Mouse (Mus musculus): ENCODE measurements at regions not wholly inside any gene's neighbourhood (a gene's known extent, or its start where the extent isn't known, plus 50 kb on each side); places are given as distances from the start of the nearest gene placed in this dataset.
"Not testable (repeated sequence)": the region's sequence is repeated elsewhere in the genome, so short reads cannot be mapped to it uniquely, and the experiment has no call there.

DNA sequence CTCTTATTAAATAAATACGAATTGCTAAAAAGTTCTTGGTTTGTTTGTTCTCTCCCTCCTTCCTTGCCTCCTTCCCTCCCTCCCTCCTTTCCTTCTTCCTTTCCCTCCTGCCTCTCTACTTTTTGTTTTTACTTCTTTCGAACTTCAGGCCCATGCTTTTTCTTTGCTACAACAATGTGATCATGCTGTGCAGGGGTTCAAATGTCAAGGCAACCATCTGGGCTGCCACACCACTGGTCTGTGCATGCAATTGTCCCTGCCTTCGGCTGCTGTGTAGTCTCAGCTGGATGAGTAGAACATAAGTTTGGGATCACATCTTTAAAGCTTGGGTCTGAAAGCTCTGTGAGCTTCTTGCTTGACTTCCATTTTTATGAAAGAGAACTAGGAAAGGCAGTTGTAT, 189.1 kb upstream of the P2ry1 start:
- WGBS, result 40% methylated on average over 3 of the region's 3 CpGs
- Histone ChIP-seq H3K27ac (no peak overlapping the region), H3K9me3 (replicated peaks) (no peaks in the 10 kb centered on the region), H3K36me3 (ENCODE audit: poor library complexity, severe bottlenecking) (no peaks in the 10 kb centered on the region), H3K4me2 (no peak overlapping the region), H3K9ac (no peak overlapping the region), H3K4me3 (no peak overlapping the region), H3K27me3 (no peaks in the 10 kb centered on the region), H3K4me1 (no peaks in the 10 kb centered on the region)
- ATAC-seq, result no peak

DNA sequence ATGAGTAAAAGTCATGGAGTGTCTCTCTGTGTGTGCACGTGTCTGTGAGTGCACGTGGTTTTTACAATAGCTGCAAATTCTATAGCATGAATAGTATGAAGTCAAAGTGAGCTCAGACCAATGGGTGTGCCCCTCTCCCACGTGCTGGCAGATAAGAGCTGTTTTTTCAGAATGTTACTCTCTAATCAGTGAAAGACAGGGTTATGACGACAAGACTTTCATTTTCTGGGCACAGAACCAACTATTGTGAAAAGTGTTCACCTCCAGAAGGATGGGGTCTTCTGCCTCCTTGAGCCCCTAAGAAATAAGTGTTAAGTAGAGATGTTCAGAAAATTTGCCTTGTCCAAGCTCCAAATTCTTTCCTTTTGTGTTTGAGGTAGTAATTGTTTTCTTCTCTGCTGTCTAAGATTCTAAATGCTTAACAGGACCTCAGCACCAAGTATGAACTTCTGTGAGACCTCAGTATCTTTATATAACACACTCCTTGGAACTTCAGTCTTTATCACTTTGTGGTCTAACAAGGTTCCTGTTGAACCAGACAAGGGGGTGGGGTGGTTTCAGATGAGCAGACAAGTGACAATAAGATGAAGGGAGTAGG, 182.8 kb upstream of the P2ry1 start:
- H3K27ac ChIP-seq, result no peak overlapping the region
- no peak overlapping the region for H3K9ac ChIP-seq
- 75% methylated on average over 4 of the region's 4 CpGs for WGBS
- no peaks in the 10 kb centered on the region for H3K9me3 ChIP-seq (replicated peaks)
- ATAC-seq, result no peak
- no peaks in the 10 kb centered on the region for H3K27me3 ChIP-seq
- H3K4me1 ChIP-seq, result no peaks in the 10 kb centered on the region
- H3K4me3 ChIP-seq, result no peak overlapping the region
- no peak overlapping the region for H3K4me2 ChIP-seq
- H3K36me3 ChIP-seq (ENCODE audit: poor library complexity, severe bottlenecking), result no peaks in the 10 kb centered on the region

DNA sequence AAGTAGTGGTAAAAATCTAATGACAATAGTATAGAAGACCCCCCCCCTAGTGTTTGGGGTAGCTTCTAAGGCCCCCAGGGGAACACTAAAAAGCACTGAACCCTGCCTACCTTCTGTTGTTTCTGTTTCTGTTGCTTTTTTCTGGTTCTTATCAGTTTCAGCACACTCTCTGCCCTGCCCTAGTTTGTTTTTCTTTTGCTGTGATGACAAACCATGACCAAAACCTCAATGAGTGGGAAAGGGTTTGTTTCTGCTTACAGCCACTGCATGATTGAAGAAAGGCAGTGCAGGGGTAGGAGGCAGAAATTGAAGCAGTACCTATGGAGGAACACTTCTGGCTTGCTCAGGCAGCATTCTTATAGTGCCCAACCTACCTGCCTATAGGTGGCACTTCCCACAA, 181.1 kb upstream of the P2ry1 start:
- Histone ChIP-seq H3K9ac (no peak overlapping the region), H3K4me2 (no peak overlapping the region), H3K36me3 (ENCODE audit: poor library complexity, severe bottlenecking) (no peaks in the 10 kb centered on the region), H3K27ac (no peak overlapping the region), H3K4me1 (no peaks in the 10 kb centered on the region), H3K27me3 (no peaks in the 10 kb centered on the region), H3K9me3 (replicated peaks) (no peaks in the 10 kb centered on the region), H3K4me3 (no peak overlapping the region)
- ATAC-seq, result no peak

DNA sequence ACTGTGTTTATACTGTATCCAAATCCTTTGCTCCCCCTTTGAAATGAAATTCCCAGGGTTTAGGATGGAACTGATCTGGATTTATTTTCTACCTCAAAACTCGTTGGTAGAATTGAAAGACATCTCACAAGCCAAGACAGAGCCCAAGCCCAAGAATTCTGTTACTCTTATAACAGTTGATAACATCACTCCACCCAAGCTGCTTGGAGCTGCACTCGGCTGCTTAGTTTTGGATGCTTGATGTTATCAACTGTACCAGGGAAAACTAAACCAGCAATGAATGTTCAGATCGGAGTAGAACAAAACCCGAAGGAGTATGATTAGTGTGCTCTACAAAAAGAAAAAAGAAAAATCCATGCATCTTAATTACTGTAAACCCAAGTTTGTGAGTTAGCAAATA, 175.8 kb upstream of the P2ry1 start:
- ATAC-seq, result no peak
- no peak overlapping the region for H3K9ac ChIP-seq
- H3K4me2 ChIP-seq, result no peak overlapping the region
- H3K27me3 ChIP-seq, result no peaks in the 10 kb centered on the region
- WGBS, result 85% methylated on average over 4 of the region's 4 CpGs
- no peak overlapping the region for H3K4me3 ChIP-seq
- H3K36me3 ChIP-seq (ENCODE audit: poor library complexity, severe bottlenecking), result no peaks in the 10 kb centered on the region
- H3K9me3 ChIP-seq (replicated peaks), result no peaks in the 10 kb centered on the region
- no peaks in the 10 kb centered on the region for H3K4me1 ChIP-seq
- no peak overlapping the region for H3K27ac ChIP-seq

DNA sequence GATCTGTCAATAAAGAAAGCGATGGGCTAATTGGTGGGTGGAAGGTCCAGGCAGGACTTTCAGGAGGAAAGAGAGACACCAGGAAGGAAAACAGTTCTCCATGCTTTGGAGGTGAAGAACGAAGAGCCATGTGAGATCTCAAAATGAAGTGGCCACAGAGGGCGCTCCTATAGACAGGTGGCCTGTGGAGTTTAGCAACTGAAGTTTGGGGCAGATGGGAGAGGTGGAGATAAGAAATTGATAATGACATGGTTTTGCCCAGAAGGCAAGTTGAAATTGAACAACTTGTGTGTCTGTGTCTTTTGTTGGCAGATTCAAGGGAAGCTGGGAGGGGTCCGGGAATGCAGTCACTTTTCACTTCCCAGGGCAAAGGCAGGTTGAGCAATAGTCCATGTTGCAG, 170.2 kb upstream of the P2ry1 start:
- Histone ChIP-seq H3K9me3 (replicated peaks) (no peaks in the 10 kb centered on the region), H3K27ac (no peak overlapping the region), H3K9ac (no peak overlapping the region), H3K4me1 (no peaks in the 10 kb centered on the region), H3K4me2 (no peak overlapping the region), H3K4me3 (no peak overlapping the region), H3K36me3 (ENCODE audit: poor library complexity, severe bottlenecking) (no peaks in the 10 kb centered on the region), H3K27me3 (no peaks in the 10 kb centered on the region)
- ATAC-seq, result no peak
- WGBS, result 89% methylated on average over 4 of the region's 4 CpGs

DNA sequence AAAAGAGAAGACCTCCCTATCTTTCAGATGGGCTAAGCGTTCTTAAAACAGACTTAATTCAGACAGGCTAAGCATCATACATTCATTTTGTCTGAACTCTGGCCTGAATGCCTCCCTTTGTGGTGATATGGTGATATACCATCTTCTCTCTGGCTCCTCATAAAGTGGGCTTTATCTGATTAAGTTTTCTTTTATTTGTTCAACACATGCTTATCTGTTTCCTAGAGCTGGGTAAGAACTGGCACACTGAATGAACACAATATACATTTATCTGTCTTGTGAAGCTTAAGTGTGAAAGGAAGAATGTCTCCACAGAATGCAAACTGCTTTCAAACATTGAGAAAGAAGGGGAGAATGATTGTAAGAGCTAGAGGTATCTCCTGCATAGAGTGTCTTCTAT, 160.7 kb upstream of the P2ry1 start:
- Histone ChIP-seq H3K4me1 (no peaks in the 10 kb centered on the region), H3K27ac (no peak overlapping the region), H3K36me3 (ENCODE audit: poor library complexity, severe bottlenecking) (no peaks in the 10 kb centered on the region), H3K9me3 (replicated peaks) (no peaks in the 10 kb centered on the region), H3K9ac (no peak overlapping the region), H3K4me3 (no peak overlapping the region), H3K27me3 (no peaks in the 10 kb centered on the region), H3K4me2 (no peak overlapping the region)
- ATAC-seq, result no peak
- WGBS, result 91% methylated on average over 1 of the region's 1 CpGs

DNA sequence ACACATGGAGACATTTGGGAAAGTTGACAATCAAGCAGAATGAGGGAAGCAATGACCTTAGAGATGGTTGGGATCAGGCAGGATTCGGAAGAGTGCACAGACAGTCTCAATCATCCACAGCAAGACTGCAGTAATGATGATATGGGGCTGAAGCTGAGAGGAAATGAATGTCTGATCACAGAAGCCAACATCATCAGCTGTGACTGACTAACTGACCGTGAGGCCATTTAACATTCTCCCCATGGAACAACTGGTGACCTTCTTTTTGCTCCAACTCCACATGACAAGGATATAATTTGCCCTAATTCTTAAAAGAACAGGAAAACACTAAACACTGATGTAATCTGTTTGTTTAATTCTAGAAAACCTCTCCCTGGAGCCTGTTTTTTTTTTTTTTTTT, 157.3 kb upstream of the P2ry1 start:
- H3K27ac ChIP-seq, result no peak overlapping the region
- no peaks in the 10 kb centered on the region for H3K9me3 ChIP-seq (replicated peaks)
- H3K4me3 ChIP-seq, result no peak overlapping the region
- 80% methylated on average over 2 of the region's 2 CpGs for WGBS
- H3K9ac ChIP-seq, result no peak overlapping the region
- no peak overlapping the region for H3K4me2 ChIP-seq
- H3K27me3 ChIP-seq, result no peaks in the 10 kb centered on the region
- no peaks in the 10 kb centered on the region for H3K36me3 ChIP-seq (ENCODE audit: poor library complexity, severe bottlenecking)
- no peak for ATAC-seq
- H3K4me1 ChIP-seq, result no peaks in the 10 kb centered on the region

DNA sequence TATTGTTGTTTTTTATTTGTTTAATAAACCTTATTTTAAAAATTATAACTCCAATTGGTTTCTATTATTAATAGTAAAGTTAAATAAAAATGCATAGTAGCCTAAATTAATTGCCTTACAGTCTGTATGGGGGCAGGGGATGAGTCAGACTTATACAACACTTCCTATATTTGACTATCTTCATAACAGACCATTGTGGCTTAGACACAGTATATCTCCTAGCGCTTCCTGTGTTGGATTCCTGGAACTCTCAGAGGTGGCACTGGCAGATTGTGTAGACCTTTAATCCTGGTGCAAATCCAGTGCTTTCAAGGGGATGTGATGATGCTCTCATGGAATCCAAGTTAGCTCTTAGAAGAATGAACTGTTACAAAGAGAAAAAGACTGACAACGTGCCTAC, 154.2 kb upstream of the P2ry1 start:
- Histone ChIP-seq H3K4me3 (no peak overlapping the region), H3K27me3 (no peaks in the 10 kb centered on the region), H3K9me3 (replicated peaks) (no peaks in the 10 kb centered on the region), H3K27ac (no peak overlapping the region), H3K4me1 (no peaks in the 10 kb centered on the region), H3K9ac (no peak overlapping the region), H3K36me3 (ENCODE audit: poor library complexity, severe bottlenecking) (no peaks in the 10 kb centered on the region), H3K4me2 (no peak overlapping the region)
- no peak for ATAC-seq
- 94% methylated on average over 2 of the region's 2 CpGs for WGBS

DNA sequence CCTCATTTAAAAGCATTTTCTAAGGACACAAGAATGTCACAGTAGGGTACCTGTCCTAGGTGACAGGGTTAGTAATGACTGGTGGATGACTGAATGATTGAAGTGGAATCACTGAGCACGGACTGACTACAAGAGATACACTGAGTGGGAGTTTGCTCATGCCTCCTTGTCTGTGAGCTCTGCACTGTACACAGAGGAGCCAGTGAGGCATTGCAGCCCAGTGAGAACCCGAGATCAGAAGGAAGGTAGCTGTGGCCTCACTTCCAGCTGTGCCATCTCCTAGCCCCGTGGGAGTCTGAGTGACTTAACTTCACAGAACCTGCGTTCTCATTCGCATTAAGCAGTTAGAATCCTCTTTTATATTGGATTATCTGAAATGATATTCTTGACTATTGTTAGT, 148.8 kb upstream of the P2ry1 start:
- no peak overlapping the region for H3K27ac ChIP-seq
- 33% methylated on average over 5 of the region's 5 CpGs for WGBS
- no peaks in the 10 kb centered on the region for H3K4me1 ChIP-seq
- no peaks in the 10 kb centered on the region for H3K27me3 ChIP-seq
- H3K9me3 ChIP-seq (replicated peaks), result no peaks in the 10 kb centered on the region
- no peak overlapping the region for H3K4me3 ChIP-seq
- no peak overlapping the region for H3K9ac ChIP-seq
- no peak overlapping the region for H3K4me2 ChIP-seq
- no peaks in the 10 kb centered on the region for H3K36me3 ChIP-seq (ENCODE audit: poor library complexity, severe bottlenecking)
- ATAC-seq, result no peak

DNA sequence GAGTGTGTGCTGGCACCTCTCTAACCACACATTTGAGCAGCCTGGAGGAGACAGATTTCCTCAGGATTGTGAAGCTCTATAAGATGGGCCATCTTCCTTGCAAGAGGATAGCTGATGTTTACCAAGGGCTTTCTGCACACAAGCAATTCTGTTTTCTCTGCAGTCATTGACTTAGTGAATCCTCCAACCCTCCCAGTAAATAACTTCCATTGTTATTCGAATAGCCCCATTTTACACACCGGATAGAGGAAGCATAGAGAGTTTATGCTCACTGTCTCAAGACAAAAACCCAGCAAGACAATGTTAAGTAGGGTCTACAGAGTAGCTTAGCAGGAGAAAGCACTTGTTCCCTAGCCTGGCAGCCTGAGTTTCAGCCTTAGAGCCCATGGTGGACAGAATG, 146.9 kb upstream of the P2ry1 start:
- Histone ChIP-seq H3K4me2 (no peak overlapping the region), H3K4me1 (no peaks in the 10 kb centered on the region), H3K27me3 (no peaks in the 10 kb centered on the region), H3K9ac (no peak overlapping the region), H3K9me3 (replicated peaks) (no peaks in the 10 kb centered on the region), H3K4me3 (no peak overlapping the region), H3K27ac (no peak overlapping the region), H3K36me3 (ENCODE audit: poor library complexity, severe bottlenecking) (no peaks in the 10 kb centered on the region)
- WGBS, result 56% methylated on average over 2 of the region's 2 CpGs
- ATAC-seq, result no peak

DNA sequence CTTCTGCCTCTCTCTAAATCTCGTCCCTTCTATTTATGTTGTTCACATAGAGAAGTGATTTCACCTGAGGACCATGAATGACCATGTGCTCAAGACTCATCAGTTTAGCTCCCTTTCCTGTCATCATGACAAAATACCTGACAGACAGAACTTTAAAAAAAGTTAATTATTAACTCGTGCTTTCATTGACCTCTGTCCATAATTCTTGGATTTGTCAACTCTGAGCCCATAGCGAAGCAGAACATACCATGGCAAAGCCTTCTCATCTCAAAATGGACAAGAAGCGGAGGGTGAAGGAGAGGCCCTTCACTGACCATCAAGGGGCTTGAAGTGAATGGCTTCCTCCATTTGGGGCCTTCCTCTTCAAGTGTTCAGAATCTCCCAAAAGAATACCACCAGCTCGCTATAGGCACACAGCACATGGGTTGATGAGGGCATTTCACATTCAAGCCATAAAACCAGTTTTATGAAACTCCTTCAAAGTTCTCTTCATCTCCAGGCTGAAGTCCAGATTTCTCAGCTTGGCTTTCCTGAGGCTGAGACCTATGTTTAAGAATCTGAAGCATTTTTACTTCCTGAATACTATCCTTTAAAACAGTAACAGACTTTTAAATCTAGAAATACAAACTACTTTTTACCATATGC, 144.0 kb upstream of the P2ry1 start:
- H3K36me3 ChIP-seq (ENCODE audit: poor library complexity, severe bottlenecking), result no peaks in the 10 kb centered on the region
- no peak overlapping the region for H3K4me2 ChIP-seq
- no peak overlapping the region for H3K27ac ChIP-seq
- no peaks in the 10 kb centered on the region for H3K4me1 ChIP-seq
- H3K27me3 ChIP-seq, result no peaks in the 10 kb centered on the region
- 86% methylated on average over 5 of the region's 5 CpGs for WGBS
- no peaks in the 10 kb centered on the region for H3K9me3 ChIP-seq (replicated peaks)
- no peak overlapping the region for H3K9ac ChIP-seq
- H3K4me3 ChIP-seq, result no peak overlapping the region
- ATAC-seq, result no peak

DNA sequence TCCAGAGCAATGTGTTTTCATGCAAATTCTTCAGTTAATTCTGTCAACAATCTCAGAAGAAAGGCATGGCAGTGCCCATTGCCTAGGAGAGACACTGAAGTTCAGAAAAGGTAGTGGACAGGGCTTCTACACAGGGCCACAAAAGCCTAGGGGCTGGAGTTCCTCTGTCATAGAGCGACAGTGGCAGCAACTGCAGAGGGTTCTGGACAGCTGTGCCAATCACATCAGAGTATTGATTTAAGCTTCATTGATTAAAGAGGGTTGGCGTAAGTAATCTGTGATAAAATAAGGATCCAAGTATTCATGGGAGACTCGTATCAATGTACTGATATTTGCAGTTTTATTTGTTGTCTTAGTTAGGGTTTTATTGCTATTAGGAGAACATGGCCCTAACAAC, 143.5 kb upstream of the P2ry1 start:
- H3K4me1 ChIP-seq, result no peaks in the 10 kb centered on the region
- no peak overlapping the region for H3K27ac ChIP-seq
- 91% methylated on average over 3 of the region's 3 CpGs for WGBS
- ATAC-seq, result no peak
- H3K9ac ChIP-seq, result no peak overlapping the region
- no peak overlapping the region for H3K4me3 ChIP-seq
- no peak overlapping the region for H3K4me2 ChIP-seq
- no peaks in the 10 kb centered on the region for H3K9me3 ChIP-seq (replicated peaks)
- H3K27me3 ChIP-seq, result no peaks in the 10 kb centered on the region
- H3K36me3 ChIP-seq (ENCODE audit: poor library complexity, severe bottlenecking), result no peaks in the 10 kb centered on the region

DNA sequence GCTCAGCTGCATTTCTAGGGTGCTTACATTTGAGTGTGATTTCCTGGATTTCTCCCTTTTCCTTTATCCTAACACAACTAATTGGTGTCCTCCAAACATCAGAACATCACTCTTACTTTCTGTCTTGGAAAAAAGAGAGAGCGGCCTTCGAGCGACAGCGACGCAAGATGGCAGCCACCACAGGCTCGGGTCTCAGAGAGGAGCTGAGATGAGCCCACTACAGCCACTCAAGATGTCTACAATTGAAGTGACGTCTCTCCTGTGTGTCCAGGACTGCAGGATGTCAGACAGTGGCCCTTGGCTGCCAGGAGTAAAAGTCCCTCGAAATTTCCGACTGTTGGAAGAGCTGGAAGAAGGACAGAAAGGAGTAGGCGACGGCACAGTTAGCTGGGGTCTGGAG, 125.7 kb upstream of the P2ry1 start:
- not testable (repeated sequence) for H3K9ac ChIP-seq; H3K4me1 ChIP-seq; H3K9me3 ChIP-seq (replicated peaks); H3K4me3 ChIP-seq; H3K4me2 ChIP-seq; H3K36me3 ChIP-seq (ENCODE audit: poor library complexity, severe bottlenecking); H3K27ac ChIP-seq; H3K27me3 ChIP-seq; ATAC-seq
- WGBS, result 96% methylated on average over 11 of the region's 11 CpGs
